36 mouse cellular contexts compared by ENCODE assay signal in the genomic region with DNA sequence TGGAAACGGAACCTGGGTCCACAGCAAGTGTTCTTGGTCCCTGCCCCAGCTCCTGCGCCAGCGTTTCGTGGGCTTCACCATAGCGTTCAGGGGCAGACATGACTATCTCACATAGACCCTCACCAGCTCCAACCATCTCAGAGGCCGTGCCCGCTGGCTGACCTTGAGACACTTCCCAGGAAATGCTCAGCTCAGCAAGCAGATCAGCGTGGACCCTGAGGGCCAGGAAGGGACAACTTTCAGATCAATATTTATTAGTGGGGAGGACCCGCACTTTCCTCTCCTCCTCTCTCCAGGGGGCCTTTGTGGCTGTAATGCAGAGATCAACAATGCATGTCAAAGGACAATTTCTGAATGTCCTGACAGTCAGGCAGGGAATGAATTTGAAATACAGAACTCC. TPM values are rescaled to one million over a fixed set of nuclear protein-coding genes. Genes with fewer than 3 reads are reported as not detected.
"Had no signal": no experiment of that assay in that cellular context is flagged by ENCODE, and none has a peak within 500 bp of the region (broad histone marks: within the 10 kb centered on the region; RNA-seq: fewer than 3 reads in every experiment).

No protein-coding gene starts in this region.

- H3K4me2 ChIP-seq: heart, embryonic 12.5 days; heart, embryonic 13.5 days; heart, embryonic 15.5 days; hindbrain, embryonic 12.5 days; hindbrain, embryonic 13.5 days; hindbrain, embryonic 14.5 days; hindbrain, embryonic 15.5 days; intestine, embryonic 15.5 days; kidney, embryonic 15.5 days had no signal

- H3K27me3 ChIP-seq: heart, embryonic 13.5 days; heart, embryonic 15.5 days; hindbrain, embryonic 12.5 days; hindbrain, embryonic 15.5 days; intestine, embryonic 15.5 days; kidney, embryonic 15.5 days had no signal

- H3K9ac ChIP-seq: heart, embryonic 12.5 days; heart, embryonic 13.5 days; heart, embryonic 15.5 days; hindbrain, embryonic 12.5 days; hindbrain, embryonic 13.5 days; hindbrain, embryonic 14.5 days; hindbrain, embryonic 15.5 days; intestine, embryonic 15.5 days; kidney, embryonic 15.5 days had no signal

- H3K9me3 ChIP-seq: heart, embryonic 12.5 days; heart, embryonic 13.5 days; heart, embryonic 15.5 days; hindbrain, embryonic 10.5 days; hindbrain, embryonic 12.5 days; hindbrain, embryonic 13.5 days; hindbrain, embryonic 15.5 days; intestine, embryonic 15.5 days; kidney, embryonic 15.5 days had no signal

- DNase-seq: heart, postnatal 10 days; heart, postnatal 14 days; heart, postnatal 36 days; heart, postnatal 4 days; kidney, adult 11 months; kidney, adult 18-20 months; kidney, adult 2 months; kidney, adult 8-10 months; kidney, adult 9 months; kidney, postnatal 10 days; kidney, postnatal 14 days; kidney, postnatal 25 days; kidney, postnatal 36 days; kidney, postnatal 4 days; layer of hippocampus, adult 9-11 months; layer of hippocampus, postnatal 36 days had no signal

- ATAC-seq: hindbrain, embryonic 16.5 days; hindbrain, postnatal 0 days; inflammation-experienced regulatory T-cells, adult 6 months; intestine, embryonic 15.5 days; intestine, embryonic 16.5 days; intestine, postnatal 0 days had no signal

- H3K4me3 ChIP-seq: heart, embryonic 12.5 days; heart, embryonic 13.5 days; heart, embryonic 15.5 days; hindbrain, embryonic 10.5 days; hindbrain, embryonic 12.5 days; hindbrain, embryonic 13.5 days; hindbrain, embryonic 15.5 days; intestine, embryonic 15.5 days; kidney, embryonic 15.5 days; layer of hippocampus, adult 2 months; left cerebral cortex, adult 2 months had no signal

- H3K4me1 ChIP-seq: heart, embryonic 12.5 days; heart, embryonic 13.5 days; heart, embryonic 15.5 days; hindbrain, embryonic 12.5 days; hindbrain, embryonic 13.5 days; hindbrain, embryonic 15.5 days; intestine, embryonic 15.5 days; kidney, embryonic 15.5 days had no signal

- H3K27ac ChIP-seq: heart, embryonic 13.5 days; heart, embryonic 15.5 days; hindbrain, embryonic 10.5 days; hindbrain, embryonic 12.5 days; hindbrain, embryonic 13.5 days; hindbrain, embryonic 14.5 days; hindbrain, embryonic 15.5 days; hindbrain, postnatal 0 days; intestine, embryonic 15.5 days; kidney, embryonic 15.5 days; kidney, postnatal 0 days; layer of hippocampus, adult 2 months; left cerebral cortex, adult 2 months had no signal

- H3K36me3 ChIP-seq: heart, embryonic 12.5 days; heart, embryonic 13.5 days; heart, embryonic 15.5 days; hindbrain, embryonic 10.5 days; hindbrain, embryonic 12.5 days; hindbrain, embryonic 13.5 days; hindbrain, embryonic 15.5 days; intestine, embryonic 15.5 days; kidney, embryonic 15.5 days had no signal

RNA-seq across cellular contexts. Expression of gene 1700016H13Rik, which starts 9.1 kb away (rescaled TPM):
- polyA plus RNA-seq: hindbrain, embryonic 11.5 days; hindbrain, embryonic 12.5 days; hindbrain, postnatal 0 days; inflammation-experienced regulatory T-cells, adult 6 months; intestine, embryonic 16.5 days; kidney, adult 2 months; kidney, embryonic 15.5 days had no signal

RNA-seq across cellular contexts. Expression of gene Slc10a6, which starts 35.7 kb away (rescaled TPM):
- polyA plus RNA-seq: kidney, embryonic 14.5 days had no signal
